Mouse (Mus musculus): ENCODE results near the gene Adap1. TPM values are rescaled to one million over a fixed set of nuclear protein-coding genes. Genes with fewer than 3 reads are reported as not detected.

The Adap1 gene
- polyA plus RNA-seq, 1 experiment from 2014 or later = 13.8 TPM

GRCm38 (mm10) chr5:139310477-139310876 is 14.9 kb downstream of the Adap1 start:
- Histone ChIP-seq H3K36me3 (ENCODE audit: control insufficient read depth, insufficient read depth, low read length) (no peaks in the 10 kb centered on the region), H3K4me3 (ENCODE audit: low read depth, low read length) (no peak overlapping the region), H3K9ac (ENCODE audit: low read length) (no peak overlapping the region), H3K9me3 (ENCODE audit: control insufficient read depth, low read length) (no peaks in the 10 kb centered on the region), H3K4me2 (replicated peaks; ENCODE audit: low read depth) (no peak overlapping the region), H3K27ac (replicated peaks) (no peak overlapping the region), H3K4me1 (replicated peaks; ENCODE audit: control insufficient read depth, insufficient read depth) (no peaks in the 10 kb centered on the region), H3K27me3 (ENCODE audit: control insufficient read depth, insufficient read depth, low read length) (no peaks in the 10 kb centered on the region)
- ATAC-seq (ENCODE audit: low FRiP score, low TSS enrichment) = no peak
- WGBS = 85% methylated on average over 4 of the region's 4 CpGs
- no peak for DNase-seq (ENCODE audit: low spot score)
- TF ChIP-seq EP300 (optimal IDR thresholded peaks at IDR 0.05) (no peak), CTCF (IDR thresholded peaks at IDR 0.05; ENCODE audit: low read depth) (no peak)

GRCm38 (mm10) chr5:139309946-139310345 is 15.5 kb downstream of the Adap1 start:
- peak; percentile 66; the same call in 1 of the 2 replicates for ATAC-seq (ENCODE audit: low FRiP score, low TSS enrichment)
- no peaks in the 10 kb centered on the region for H3K4me1 ChIP-seq (replicated peaks; ENCODE audit: control insufficient read depth, insufficient read depth)
- no peaks in the 10 kb centered on the region for H3K36me3 ChIP-seq (ENCODE audit: control insufficient read depth, insufficient read depth, low read length)
- 53% methylated on average over 3 of the region's 3 CpGs for WGBS
- H3K9ac ChIP-seq (ENCODE audit: low read length) = no peak overlapping the region
- TF ChIP-seq CTCF (IDR thresholded peaks at IDR 0.05; ENCODE audit: low read depth) (no peak), EP300 (optimal IDR thresholded peaks at IDR 0.05) (no peak)
- DNase-seq (ENCODE audit: low spot score) = no peak
- H3K4me2 ChIP-seq (replicated peaks; ENCODE audit: low read depth) = no peak overlapping the region
- H3K9me3 ChIP-seq (ENCODE audit: control insufficient read depth, low read length) = no peaks in the 10 kb centered on the region
- H3K27ac ChIP-seq (replicated peaks) = no peak overlapping the region
- H3K27me3 ChIP-seq (ENCODE audit: control insufficient read depth, insufficient read depth, low read length) = no peaks in the 10 kb centered on the region
- no peak overlapping the region for H3K4me3 ChIP-seq (ENCODE audit: low read depth, low read length)

GRCm38 (mm10) chr5:139303646-139304061 is 21.8 kb downstream of the Adap1 start:
- WGBS = 87% methylated on average over 9 of the region's 9 CpGs
- no peak for ATAC-seq (ENCODE audit: low FRiP score, low TSS enrichment)
- Histone ChIP-seq H3K4me2 (replicated peaks; ENCODE audit: low read depth) (no peak overlapping the region), H3K4me3 (ENCODE audit: low read depth, low read length) (no peak overlapping the region), H3K27ac (replicated peaks) (no peak overlapping the region), H3K9ac (ENCODE audit: low read length) (no peak overlapping the region), H3K36me3 (ENCODE audit: control insufficient read depth, insufficient read depth, low read length) (no peaks in the 10 kb centered on the region), H3K9me3 (ENCODE audit: control insufficient read depth, low read length) (no peaks in the 10 kb centered on the region), H3K27me3 (ENCODE audit: control insufficient read depth, insufficient read depth, low read length) (no peaks in the 10 kb centered on the region), H3K4me1 (replicated peaks; ENCODE audit: control insufficient read depth, insufficient read depth) (peaks cover 2% of the 10 kb centered on the region; the same call in 1 of the 2 replicates)
- TF ChIP-seq CTCF (IDR thresholded peaks at IDR 0.05; ENCODE audit: low read depth) = no peak
- TF ChIP-seq EP300 (optimal IDR thresholded peaks at IDR 0.05) = no peak
- DNase-seq (ENCODE audit: low spot score) = no peak

GRCm38 (mm10) chr5:139302101-139302500 is 23.3 kb downstream of the Adap1 start:
- Histone ChIP-seq H3K9me3 (ENCODE audit: control insufficient read depth, low read length) (no peaks in the 10 kb centered on the region), H3K4me2 (replicated peaks; ENCODE audit: low read depth) (no peak overlapping the region), H3K27ac (replicated peaks) (no peak overlapping the region), H3K4me1 (replicated peaks; ENCODE audit: control insufficient read depth, insufficient read depth) (peaks cover 2% of the 10 kb centered on the region; the same call in 1 of the 2 replicates), H3K4me3 (ENCODE audit: low read depth, low read length) (no peak overlapping the region), H3K36me3 (ENCODE audit: control insufficient read depth, insufficient read depth, low read length) (no peaks in the 10 kb centered on the region), H3K27me3 (ENCODE audit: control insufficient read depth, insufficient read depth, low read length) (no peaks in the 10 kb centered on the region), H3K9ac (ENCODE audit: low read length) (no peak overlapping the region)
- TF ChIP-seq EP300 (optimal IDR thresholded peaks at IDR 0.05) (no peak), CTCF (IDR thresholded peaks at IDR 0.05; ENCODE audit: low read depth) (no peak)
- ATAC-seq (ENCODE audit: low FRiP score, low TSS enrichment) = peak; percentile 21; the same call in 1 of the 2 replicates
- DNase-seq (ENCODE audit: low spot score) = peak; percentile 61
- WGBS = 73% methylated on average over 6 of the region's 6 CpGs

GRCm38 (mm10) chr5:139297745-139298144 is 27.7 kb downstream of the Adap1 start:
- TF ChIP-seq CTCF (IDR thresholded peaks at IDR 0.05; ENCODE audit: low read depth) = no peak
- no peak for TF ChIP-seq EP300 (optimal IDR thresholded peaks at IDR 0.05)
- ATAC-seq (ENCODE audit: low FRiP score, low TSS enrichment) (no peak), DNase-seq (ENCODE audit: low spot score) (no peak)
- Histone ChIP-seq H3K4me1 (replicated peaks; ENCODE audit: control insufficient read depth, insufficient read depth) (peaks cover 2% of the 10 kb centered on the region; the same call in 1 of the 2 replicates), H3K9ac (ENCODE audit: low read length) (no peak overlapping the region), H3K36me3 (ENCODE audit: control insufficient read depth, insufficient read depth, low read length) (no peaks in the 10 kb centered on the region), H3K4me3 (ENCODE audit: low read depth, low read length) (no peak overlapping the region), H3K4me2 (replicated peaks; ENCODE audit: low read depth) (no peak overlapping the region), H3K27me3 (ENCODE audit: control insufficient read depth, insufficient read depth, low read length) (no peaks in the 10 kb centered on the region), H3K9me3 (ENCODE audit: control insufficient read depth, low read length) (no peaks in the 10 kb centered on the region; the same call in 1 of the 2 replicates), H3K27ac (replicated peaks) (no peak overlapping the region)
- 82% methylated on average over 5 of the region's 5 CpGs for WGBS

GRCm38 (mm10) chr5:139297092-139297491 is 28.3 kb downstream of the Adap1 start:
- no peak for DNase-seq (ENCODE audit: low spot score)
- TF ChIP-seq CTCF (IDR thresholded peaks at IDR 0.05; ENCODE audit: low read depth) (no peak), EP300 (optimal IDR thresholded peaks at IDR 0.05) (no peak)
- Histone ChIP-seq H3K4me1 (replicated peaks; ENCODE audit: control insufficient read depth, insufficient read depth) (peaks cover 2% of the 10 kb centered on the region; the same call in 1 of the 2 replicates), H3K4me3 (ENCODE audit: low read depth, low read length) (no peak overlapping the region), H3K4me2 (replicated peaks; ENCODE audit: low read depth) (no peak overlapping the region), H3K36me3 (ENCODE audit: control insufficient read depth, insufficient read depth, low read length) (no peaks in the 10 kb centered on the region), H3K27ac (replicated peaks) (no peak overlapping the region), H3K9ac (ENCODE audit: low read length) (no peak overlapping the region), H3K9me3 (ENCODE audit: control insufficient read depth, low read length) (no peaks in the 10 kb centered on the region; the same call in 1 of the 2 replicates), H3K27me3 (ENCODE audit: control insufficient read depth, insufficient read depth, low read length) (no peaks in the 10 kb centered on the region)
- 79% methylated on average over 10 of the region's 10 CpGs for whole genome bisulfite sequencing
- ATAC-seq (ENCODE audit: low FRiP score, low TSS enrichment) = no peak

Data from stomach, postnatal 0 days (tissue).